Mouse (Mus musculus): Measurements from ENCODE around the gene Vmn1r58. TPM values are rescaled to one million over a fixed set of nuclear protein-coding genes. Genes with fewer than 3 reads are reported as not detected.
"Not testable (repeated sequence)": the region's sequence is repeated elsewhere in the genome, so short reads cannot be mapped to it uniquely, and the experiment has no call there.

Vmn1r58 gene
- 0.11 TPM in 1 of 2 replicates, not detected in the other for polyA plus RNA-seq (2011; ENCODE audit: insufficient read depth, insufficient read length, low replicate concordance, missing spikeins)

GRCm38 (mm10) chr7:5413296-5413695, at the start of gene Vmn1r58:
Gene Vmn1r58, minus strand, starts transcription at chr7:5413396.
- not testable (repeated sequence) for H3K4me3 ChIP-seq (replicated peaks; ENCODE audit: control insufficient read depth, low read depth, low read length); H3K27ac ChIP-seq (ENCODE audit: control insufficient read depth, insufficient read depth, low read depth, low read length, poor library complexity); H3K4me1 ChIP-seq (ENCODE audit: control insufficient read depth, insufficient read depth, low read length)

DNA sequence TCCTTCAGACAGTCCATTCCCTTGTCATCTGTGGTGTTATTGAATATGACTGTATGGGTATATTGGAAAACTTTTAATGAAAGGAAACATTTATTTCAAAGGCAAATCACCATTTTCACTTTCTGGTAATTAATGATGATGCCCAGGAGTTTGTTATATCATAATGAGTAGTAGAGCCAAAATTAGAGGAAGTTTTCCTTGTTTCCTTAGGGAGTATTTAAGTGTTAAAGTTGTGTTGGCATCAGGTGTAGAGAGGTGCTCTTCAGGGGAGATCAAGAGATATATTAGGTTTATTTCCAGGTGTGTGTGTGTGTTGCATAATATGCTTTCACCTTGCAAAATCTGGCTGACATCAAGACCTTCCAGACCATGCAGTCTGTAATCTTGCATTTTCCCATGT, 43.5 kb upstream of the Vmn1r58 start, which contains the start of gene Vmn1r59:
Gene Vmn1r59, minus strand, starts transcription at position 101 of the 400 bp plus-strand sequence.
- Histone ChIP-seq H3K4me1 (ENCODE audit: control insufficient read depth, insufficient read depth, low read length) (no peaks in the 10 kb centered on the region), H3K27ac (ENCODE audit: control insufficient read depth, insufficient read depth, low read depth, low read length, poor library complexity) (no peak within 1 kb of the TSS), H3K4me3 (replicated peaks; ENCODE audit: control insufficient read depth, low read depth, low read length) (no peak within 1 kb of the TSS)
- TF ChIP-seq POLR2A (IDR thresholded peaks at IDR 0.05; ENCODE audit: borderline replicate concordance, control insufficient read depth, low read depth, low read length) (no peak), CTCF (IDR thresholded peaks at IDR 0.05; ENCODE audit: control insufficient read depth, insufficient read depth, low read length) (no peak)

DNA sequence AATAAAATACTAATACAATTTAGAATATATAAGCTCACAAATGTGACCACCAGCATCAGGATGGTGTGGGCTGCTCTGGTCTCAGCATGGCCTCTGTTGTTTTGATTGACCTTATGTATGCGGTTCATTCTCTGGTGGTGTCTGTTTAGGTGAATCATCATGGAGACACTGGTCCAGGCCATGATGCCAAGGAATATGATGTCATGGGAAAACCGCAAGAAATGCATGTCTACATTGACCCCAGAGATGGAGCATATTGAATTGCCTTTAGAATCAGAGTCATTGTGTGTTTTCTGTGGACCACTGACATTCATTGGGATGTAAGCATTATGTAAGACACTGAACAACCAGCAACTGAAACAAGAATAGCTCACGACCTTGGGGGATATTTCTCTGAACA, 40.8 kb upstream of the Vmn1r58 start:
- H3K4me3 ChIP-seq (replicated peaks; ENCODE audit: control insufficient read depth, low read depth, low read length); H3K27ac ChIP-seq (ENCODE audit: control insufficient read depth, insufficient read depth, low read depth, low read length, poor library complexity); H3K4me1 ChIP-seq (ENCODE audit: control insufficient read depth, insufficient read depth, low read length): not testable (repeated sequence)
- WGBS, result 70% methylated on average over 3 of the region's 3 CpGs

DNA sequence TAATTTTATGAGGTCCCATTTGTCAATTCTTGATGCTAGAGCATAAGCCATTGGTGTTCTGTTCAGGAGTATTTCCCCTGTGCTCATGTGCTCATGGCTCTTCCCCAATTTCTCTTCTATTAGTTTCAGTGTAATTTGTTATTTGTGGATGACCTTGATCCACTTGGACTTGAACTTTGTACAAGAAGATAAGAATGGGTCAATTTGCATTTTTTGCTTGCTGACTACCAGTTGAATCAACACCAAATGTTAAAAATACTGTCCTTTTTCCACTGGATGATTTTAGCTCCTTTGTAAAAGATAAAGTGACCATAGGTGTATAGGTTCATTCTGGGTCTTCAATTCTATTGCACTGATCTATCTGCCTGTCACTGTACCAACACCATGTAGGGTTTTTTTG, 35.4 kb upstream of the Vmn1r58 start:
- Histone ChIP-seq H3K4me3 (replicated peaks; ENCODE audit: control insufficient read depth, low read depth, low read length) (no peak overlapping the region), H3K27ac (ENCODE audit: control insufficient read depth, insufficient read depth, low read depth, low read length, poor library complexity) (no peak overlapping the region), H3K4me1 (ENCODE audit: control insufficient read depth, insufficient read depth, low read length) (no peaks in the 10 kb centered on the region)
- TF ChIP-seq POLR2A (IDR thresholded peaks at IDR 0.05; ENCODE audit: borderline replicate concordance, control insufficient read depth, low read depth, low read length) (no peak), CTCF (IDR thresholded peaks at IDR 0.05; ENCODE audit: control insufficient read depth, insufficient read depth, low read length) (no peak)

DNA sequence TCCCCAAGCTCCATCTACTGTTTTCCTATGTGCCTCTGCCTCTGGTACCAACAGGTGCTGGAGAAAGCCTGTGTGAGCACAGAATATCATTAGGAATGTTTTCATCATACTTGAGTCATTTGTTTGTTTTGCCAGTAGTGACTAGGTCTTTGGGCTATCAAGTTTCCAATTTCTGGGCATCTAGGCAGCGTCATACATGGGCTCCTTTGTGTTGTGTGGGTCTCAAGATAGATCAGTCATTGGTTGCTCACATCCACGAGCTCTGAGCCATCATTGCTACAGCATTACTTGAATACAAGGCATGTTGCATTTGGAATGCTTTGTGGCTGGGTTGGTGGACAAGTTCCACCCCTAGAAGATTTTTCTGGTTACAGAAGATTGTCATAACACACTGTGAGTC, 7.0 kb downstream of the Vmn1r58 start:
- no peak for TF ChIP-seq POLR2A (IDR thresholded peaks at IDR 0.05; ENCODE audit: borderline replicate concordance, control insufficient read depth, low read depth, low read length)
- no peak for TF ChIP-seq CTCF (IDR thresholded peaks at IDR 0.05; ENCODE audit: control insufficient read depth, insufficient read depth, low read length)
- Histone ChIP-seq H3K4me1 (ENCODE audit: control insufficient read depth, insufficient read depth, low read length) (no peaks in the 10 kb centered on the region), H3K27ac (ENCODE audit: control insufficient read depth, insufficient read depth, low read depth, low read length, poor library complexity) (no peak overlapping the region), H3K4me3 (replicated peaks; ENCODE audit: control insufficient read depth, low read depth, low read length) (no peak overlapping the region)
- 21% methylated on average over 2 of the region's 2 CpGs for WGBS

DNA sequence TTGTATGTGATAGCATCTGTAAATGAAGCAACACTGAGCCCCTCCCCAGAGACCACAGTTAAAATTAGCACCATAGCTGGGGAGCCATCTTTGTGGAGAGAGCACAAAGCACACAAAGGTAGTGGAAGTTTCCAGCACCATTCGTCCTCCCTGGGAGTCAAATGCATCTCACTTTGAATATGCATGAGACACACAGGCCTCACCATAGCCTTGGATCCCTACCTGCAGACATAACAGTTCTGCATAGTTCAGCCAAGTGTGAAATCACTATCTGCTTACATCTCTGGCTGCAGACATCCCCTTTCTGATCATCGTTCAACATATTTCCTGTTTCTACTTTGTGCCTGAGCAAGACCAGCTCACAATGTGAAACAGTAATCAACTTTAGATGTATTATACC, 46.5 kb downstream of the Vmn1r58 start:
- 76% methylated on average over 2 of the region's 2 CpGs for WGBS
- no peak overlapping the region for H3K27ac ChIP-seq (ENCODE audit: control insufficient read depth, insufficient read depth, low read depth, low read length, poor library complexity)
- no peaks in the 10 kb centered on the region for H3K4me1 ChIP-seq (ENCODE audit: control insufficient read depth, insufficient read depth, low read length)
- no peak overlapping the region for H3K4me3 ChIP-seq (replicated peaks; ENCODE audit: control insufficient read depth, low read depth, low read length)
- no peak for TF ChIP-seq POLR2A (IDR thresholded peaks at IDR 0.05; ENCODE audit: borderline replicate concordance, control insufficient read depth, low read depth, low read length)
- no peak for TF ChIP-seq CTCF (IDR thresholded peaks at IDR 0.05; ENCODE audit: control insufficient read depth, insufficient read depth, low read length)

GRCm38 (mm10) chr7:5363599-5363998, 49.6 kb downstream of the Vmn1r58 start:
- Histone ChIP-seq H3K27ac (ENCODE audit: control insufficient read depth, insufficient read depth, low read depth, low read length, poor library complexity) (no peak overlapping the region), H3K4me1 (ENCODE audit: control insufficient read depth, insufficient read depth, low read length) (no peaks in the 10 kb centered on the region), H3K4me3 (replicated peaks; ENCODE audit: control insufficient read depth, low read depth, low read length) (no peak overlapping the region)
- TF ChIP-seq POLR2A (IDR thresholded peaks at IDR 0.05; ENCODE audit: borderline replicate concordance, control insufficient read depth, low read depth, low read length) (no peak), CTCF (IDR thresholded peaks at IDR 0.05; ENCODE audit: control insufficient read depth, insufficient read depth, low read length) (no peak)
- 88% methylated on average over 5 of the region's 5 CpGs for WGBS

Other genes starting within 250 kb of the Vmn1r58 start
- gene Vmn1r56, start 216.6 kb downstream of the Vmn1r58 start, polyA plus RNA-seq (2011; ENCODE audit: insufficient read depth, insufficient read length, low replicate concordance, missing spikeins), result not detected in 2 replicates
- not detected in 2 replicates for gene Vmn1r57, start 194.9 kb downstream of the Vmn1r58 start, polyA plus RNA-seq (2011; ENCODE audit: insufficient read depth, insufficient read length, low replicate concordance, missing spikeins)
- gene Gm5065, start 62.9 kb downstream of the Vmn1r58 start, polyA plus RNA-seq (2011; ENCODE audit: insufficient read depth, insufficient read length, low replicate concordance, missing spikeins), result not detected in 2 replicates
- not detected in 2 replicates for gene Nlrp2, start 62.4 kb downstream of the Vmn1r58 start, polyA plus RNA-seq (2011; ENCODE audit: insufficient read depth, insufficient read length, low replicate concordance, missing spikeins)
- gene Vmn1r59, start 43.4 kb upstream of the Vmn1r58 start, polyA plus RNA-seq (2011; ENCODE audit: insufficient read depth, insufficient read length, low replicate concordance, missing spikeins), result not detected in 2 replicates
- not detected in 2 replicates for gene Vmn2r28, start 80.6 kb upstream of the Vmn1r58 start, polyA plus RNA-seq (2011; ENCODE audit: insufficient read depth, insufficient read length, low replicate concordance, missing spikeins)
- not detected in 2 replicates for gene Vmn1r60, start 133.9 kb upstream of the Vmn1r58 start, polyA plus RNA-seq (2011; ENCODE audit: insufficient read depth, insufficient read length, low replicate concordance, missing spikeins)
- gene Vmn1r61, start 199.9 kb upstream of the Vmn1r58 start, polyA plus RNA-seq (2011; ENCODE audit: insufficient read depth, insufficient read length, low replicate concordance, missing spikeins), result 0.29 TPM in 1 of 2 replicates, not detected in the other